Mouse (Mus musculus) heart, embryonic 10.5 days (tissue): ENCODE results near the gene Mpp5. TPM values are rescaled to one million over a fixed set of nuclear protein-coding genes. Genes with fewer than 3 reads are reported as not detected.

Source experiments
- DNase-seq: peaks from one replicate; pipeline ENCODE4 v3.0.0-alpha.2; 2017; ENCODE audit warnings: low spot score
- H3K27ac ChIP-seq: fragments of 300-500 bp; sonication (generic); 2 replicates; pipeline ENCODE4 v1.5.1; 2016; ENCODE audit warnings: mild to moderate bottlenecking
- H3K27me3 ChIP-seq: fragments of 300-500 bp; sonication (generic); 2 replicates; pipeline ENCODE4 v1.6.1; 2016; ENCODE audit warnings: mild to moderate bottlenecking; ENCODE audit not compliant: poor library complexity, insufficient read depth, severe bottlenecking
- H3K36me3 ChIP-seq: fragments of 300-500 bp; sonication (generic); 2 replicates; pipeline ENCODE4 v1.6.1; 2016; ENCODE audit warnings: mild to moderate bottlenecking, moderate library complexity
- H3K4me1 ChIP-seq: fragments of 300-500 bp; sonication (generic); 2 replicates; pipeline ENCODE4 v1.6.1; 2016; ENCODE audit warnings: mild to moderate bottlenecking
- H3K4me3 ChIP-seq: fragments of 300-500 bp; sonication (generic); 2 replicates; pipeline ENCODE4 v1.5.1; 2016; ENCODE audit warnings: mild to moderate bottlenecking, moderate library complexity
- H3K9me3 ChIP-seq: fragments of 300-500 bp; sonication (generic); 2 replicates; pipeline ENCODE4 v1.6.1; 2016; ENCODE audit warnings: mild to moderate bottlenecking, moderate library complexity
- WGBS: fragments of 180-500 bp; shearing (Covaris S2); methylation state at CpG from one replicate; pipeline ENCODE4 v1.1.7; 2016; 5-methylcytosine and 5-hydroxymethylcytosine counted together
- polyA plus RNA-seq: library from polyadenylated mRNA; unstranded; fragments of >200 nt; fragmentation: Nextera tagmentation; extraction: Ambion mirVana; gene quantifications from 2 replicates; pipeline ENCODE4 v1.2.1, GENCODE M21; 2016

Mpp5 gene
- polyA plus RNA-seq, 1 experiment from 2014 or later = 26.8 TPM

DNA sequence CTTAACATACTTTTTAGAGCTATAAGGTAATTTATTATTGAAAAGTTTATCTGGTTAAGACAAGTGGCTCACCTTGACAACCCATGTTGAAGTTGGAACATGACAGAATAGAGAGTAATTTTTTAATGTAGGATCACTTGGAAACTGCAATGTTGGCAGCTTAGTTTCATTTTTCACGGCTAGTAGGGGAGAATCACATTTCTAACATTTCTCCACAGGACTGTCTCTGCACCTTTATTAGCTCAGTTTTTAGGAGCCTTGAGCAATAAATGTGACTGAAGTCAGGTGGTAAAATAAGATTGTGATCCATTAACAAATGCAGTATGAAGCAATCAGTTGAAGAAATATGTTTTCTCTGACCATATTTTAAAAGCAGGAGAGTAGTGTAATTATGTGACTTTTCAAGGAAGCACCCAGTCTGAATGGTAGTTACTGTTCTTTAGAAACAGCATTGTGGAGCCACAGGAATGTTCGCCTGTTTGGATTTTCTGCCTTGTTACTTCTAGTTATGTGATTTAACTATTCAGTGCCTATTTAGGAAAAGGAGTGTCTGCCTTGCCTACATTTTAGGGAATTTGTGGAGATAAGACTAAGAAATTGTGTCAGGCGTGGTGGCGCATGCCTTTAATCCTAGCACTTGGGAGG lies 29.8 kb downstream of the Mpp5 start:
- 75% methylated on average over 4 of the region's 4 CpGs for WGBS
- Histone ChIP-seq H3K4me1 (peaks cover 4% of the 10 kb centered on the region; the same call in 1 of the 2 replicates), H3K4me3 (no peak overlapping the region), H3K27me3 (no peaks in the 10 kb centered on the region), H3K36me3 (0 out of 2 replicates have a peak, but pooled peaks cover 3% of the 10 kb centered on the region), H3K9me3 (no peaks in the 10 kb centered on the region), H3K27ac (no peak overlapping the region)
- DNase-seq = no peak

DNA sequence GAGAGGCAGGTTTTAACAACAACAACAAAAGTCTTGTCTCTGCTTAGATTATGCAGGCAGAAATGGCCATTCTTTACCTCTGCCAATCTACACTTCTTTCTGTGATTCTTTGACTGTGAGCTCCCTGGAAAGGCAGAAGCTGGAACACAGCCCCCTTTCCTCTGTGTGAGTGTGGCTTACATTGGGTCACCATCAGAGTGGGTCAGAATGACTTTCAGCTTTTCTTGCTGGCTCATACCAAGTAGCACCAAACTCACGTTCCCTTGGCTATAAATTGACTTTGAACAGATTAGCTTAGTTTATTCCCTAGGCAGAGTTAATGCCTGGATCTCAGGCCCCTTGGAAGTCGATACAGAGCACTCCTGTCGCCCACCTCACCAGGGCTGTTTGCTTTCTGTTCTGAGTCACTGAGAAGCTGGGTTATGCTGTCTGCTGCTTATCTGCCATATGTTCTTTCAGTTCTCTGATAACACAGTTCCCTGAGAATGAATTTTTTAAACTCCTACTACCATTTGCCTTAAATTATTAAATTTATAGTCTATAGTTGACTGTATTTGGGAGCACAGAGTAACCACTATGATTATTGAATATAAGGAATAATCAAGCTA lies 39.7 kb downstream of the Mpp5 start:
- 16% methylated on average over 3 of the region's 3 CpGs for WGBS
- H3K36me3 ChIP-seq = no peaks in the 10 kb centered on the region
- H3K9me3 ChIP-seq = no peaks in the 10 kb centered on the region
- DNase-seq = no peak
- no peak overlapping the region for H3K4me3 ChIP-seq
- no peaks in the 10 kb centered on the region for H3K27me3 ChIP-seq
- peaks cover 14% of the 10 kb centered on the region for H3K4me1 ChIP-seq
- peak overlapping the region; percentile 39 for H3K27ac ChIP-seq

- Histone ChIP-seq H3K36me3 (no peaks in the 10 kb centered on the region), H3K4me3 (no peak overlapping the region), H3K27ac (no peak overlapping the region), H3K4me1 (peaks cover 14% of the 10 kb centered on the region), H3K9me3 (no peaks in the 10 kb centered on the region), H3K27me3 (no peaks in the 10 kb centered on the region)
- DNase-seq = no peak
- WGBS = 63% methylated on average over 2 of the region's 2 CpGs
Measured at GRCm38 (mm10) chr12:78790791-78791190, 42.1 kb downstream of the Mpp5 start.

DNA sequence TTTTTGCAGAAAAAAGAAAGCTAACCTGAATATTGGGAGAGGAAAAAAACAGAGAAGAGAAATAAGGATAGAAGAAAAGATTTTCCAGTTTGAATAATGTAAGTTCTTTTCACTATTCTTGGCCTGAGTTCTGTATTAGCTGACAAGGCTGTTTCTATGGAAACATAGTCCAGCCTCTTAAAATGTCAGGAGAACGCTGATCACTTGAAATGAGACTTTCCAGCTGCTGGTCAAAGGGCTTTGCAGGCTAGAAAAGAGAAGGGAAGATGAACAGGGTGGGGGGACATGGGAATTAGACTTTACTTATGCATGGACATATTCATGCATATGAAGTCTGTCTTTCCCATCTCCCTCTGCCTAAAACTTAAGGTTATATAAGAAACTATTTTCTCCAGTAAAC lies 45.5 kb downstream of the Mpp5 start:
- Histone ChIP-seq H3K27me3 (no peaks in the 10 kb centered on the region), H3K9me3 (no peaks in the 10 kb centered on the region), H3K4me1 (peaks cover 3% of the 10 kb centered on the region), H3K4me3 (no peak overlapping the region), H3K36me3 (peaks cover 21% of the 10 kb centered on the region), H3K27ac (no peak overlapping the region)
- DNase-seq = no peak
- WGBS = 33% methylated on average over 1 of the region's 1 CpGs

DNA sequence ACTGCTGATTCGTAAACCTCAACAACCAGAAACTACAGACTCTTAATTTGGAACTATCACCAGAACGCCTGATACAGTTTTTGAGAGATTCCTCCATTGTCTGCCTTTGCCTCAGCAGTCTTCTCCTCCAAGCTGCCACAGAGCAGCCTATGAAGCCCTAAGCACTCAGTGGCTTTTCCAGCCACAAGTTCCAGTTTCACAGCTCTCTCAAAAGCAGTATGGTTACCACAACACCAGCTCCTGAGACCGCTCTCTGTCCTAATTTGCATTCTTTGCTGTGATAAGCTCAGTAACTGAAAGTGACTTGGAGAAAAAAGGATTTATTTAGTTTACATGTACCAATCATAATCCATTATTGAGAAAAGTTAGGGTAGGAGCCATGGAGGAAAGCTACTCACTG lies 51.3 kb downstream of the Mpp5 start:
- H3K9me3 ChIP-seq = no peaks in the 10 kb centered on the region
- H3K27me3 ChIP-seq = no peaks in the 10 kb centered on the region
- H3K36me3 ChIP-seq = peaks cover 21% of the 10 kb centered on the region
- 82% methylated on average over 3 of the region's 3 CpGs for WGBS
- H3K4me3 ChIP-seq = no peak overlapping the region
- DNase-seq = no peak
- no peak overlapping the region for H3K27ac ChIP-seq
- no peaks in the 10 kb centered on the region for H3K4me1 ChIP-seq

- no peak for DNase-seq
- H3K4me1 ChIP-seq = no peaks in the 10 kb centered on the region
- H3K27me3 ChIP-seq = no peaks in the 10 kb centered on the region
- H3K9me3 ChIP-seq = no peaks in the 10 kb centered on the region
- no peak overlapping the region for H3K4me3 ChIP-seq
- no peak overlapping the region for H3K27ac ChIP-seq
- peaks cover 21% of the 10 kb centered on the region for H3K36me3 ChIP-seq
Measured at GRCm38 (mm10) chr12:78801836-78802235, 53.1 kb downstream of the Mpp5 start.

- Histone ChIP-seq H3K27me3 (no peaks in the 10 kb centered on the region), H3K4me1 (no peaks in the 10 kb centered on the region), H3K36me3 (peaks cover 12% of the 10 kb centered on the region; the same call in 1 of the 2 replicates), H3K4me3 (no peak overlapping the region), H3K27ac (no peak overlapping the region), H3K9me3 (no peaks in the 10 kb centered on the region)
- no peak for DNase-seq
Measured at GRCm38 (mm10) chr12:78814437-78814836, 65.7 kb downstream of the Mpp5 start.

- DNase-seq = no peak
Measured at GRCm38 (mm10) chr12:78834496-78834895, 85.8 kb downstream of the Mpp5 start.

GRCm38 (mm10) chr12:78839906-78840305 lies 91.2 kb downstream of the Mpp5 start:
- H3K27ac ChIP-seq = no peak overlapping the region
- 82% methylated on average over 4 of the region's 4 CpGs for WGBS
- DNase-seq = no peak
- H3K27me3 ChIP-seq = no peaks in the 10 kb centered on the region
- no peaks in the 10 kb centered on the region for H3K4me1 ChIP-seq
- H3K9me3 ChIP-seq = no peaks in the 10 kb centered on the region
- H3K4me3 ChIP-seq = no peak overlapping the region
- peaks cover 76% of the 10 kb centered on the region for H3K36me3 ChIP-seq

More at GRCm38 (mm10) chr12:78834496-78834895, 85.8 kb downstream of the Mpp5 start:
- Histone ChIP-seq H3K27ac (no peak overlapping the region), H3K36me3 (peaks cover 57% of the 10 kb centered on the region), H3K4me1 (no peaks in the 10 kb centered on the region), H3K4me3 (no peak overlapping the region), H3K27me3 (no peaks in the 10 kb centered on the region), H3K9me3 (no peaks in the 10 kb centered on the region)
- 93% methylated on average over 2 of the region's 2 CpGs for WGBS

GRCm38 (mm10) chr12:78842429-78842828 lies 93.7 kb downstream of the Mpp5 start:
- Histone ChIP-seq H3K27me3 (no peaks in the 10 kb centered on the region), H3K36me3 (peaks cover 69% of the 10 kb centered on the region), H3K27ac (no peak overlapping the region), H3K9me3 (no peaks in the 10 kb centered on the region), H3K4me3 (no peak overlapping the region), H3K4me1 (no peaks in the 10 kb centered on the region)
- DNase-seq = no peak
- 96% methylated on average over 1 of the region's 1 CpGs for WGBS

- Histone ChIP-seq H3K27me3 (no peaks in the 10 kb centered on the region), H3K9me3 (no peaks in the 10 kb centered on the region), H3K27ac (no peak overlapping the region), H3K4me1 (no peaks in the 10 kb centered on the region), H3K36me3 (peaks cover 57% of the 10 kb centered on the region), H3K4me3 (no peak overlapping the region)
- DNase-seq = no peak
- WGBS = 87% methylated on average over 4 of the region's 4 CpGs
Measured at GRCm38 (mm10) chr12:78848246-78848645, 99.5 kb downstream of the Mpp5 start.

- under 1% methylated on average over 30 of the region's 30 CpGs for WGBS
- Histone ChIP-seq H3K27me3 (no peaks in the 10 kb centered on the region), H3K36me3 (peaks cover 21% of the 10 kb centered on the region), H3K4me1 (peaks cover 15% of the 10 kb centered on the region), H3K27ac (peak overlapping the region; percentile 92), H3K4me3 (peak overlapping the region; percentile 90), H3K9me3 (no peaks in the 10 kb centered on the region)
- DNase-seq = peak; percentile 81
Measured at GRCm38 (mm10) chr12:78860921-78861495, 112.3 kb downstream of the Mpp5 start.

DNA sequence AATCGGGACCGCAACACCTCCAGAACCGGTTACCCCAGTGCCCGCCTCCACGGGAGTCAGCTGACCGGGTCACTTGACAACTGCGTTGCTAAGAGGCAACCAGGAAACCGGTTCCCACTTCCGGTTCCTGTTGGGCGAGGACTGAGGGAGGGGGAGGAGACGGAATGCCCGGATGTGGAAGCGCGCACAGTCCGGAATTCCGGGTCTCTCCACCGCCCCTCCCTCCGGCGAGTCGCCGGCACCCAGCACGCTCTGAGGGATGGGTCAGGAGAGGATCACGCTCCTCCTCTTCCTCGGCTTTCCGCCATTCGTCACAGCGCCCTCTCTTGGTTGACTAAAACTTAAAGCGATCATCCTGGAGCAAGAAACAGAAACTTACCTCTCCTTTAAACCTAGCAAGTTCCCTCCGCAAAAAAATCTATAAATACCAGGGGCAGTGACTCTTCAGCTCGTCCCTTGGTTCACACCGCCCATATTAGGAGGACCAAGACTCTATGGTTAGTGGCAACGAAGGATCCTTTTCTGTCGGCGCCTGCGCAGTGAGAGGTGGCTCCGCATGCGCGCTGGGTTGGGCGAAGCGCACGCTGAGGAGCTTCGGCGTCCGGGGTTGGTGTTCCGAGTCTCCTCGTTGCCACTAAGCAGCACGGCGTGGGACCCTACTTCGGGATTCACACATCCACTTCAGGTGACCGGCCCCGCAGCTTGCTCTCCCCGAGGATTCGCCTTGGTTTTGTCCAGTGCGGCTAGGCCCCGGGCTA lies 113.0 kb downstream of the Mpp5 start, which contains the start of the genes Atp6v1d and Eif2s1:
Gene Atp6v1d, minus strand, starts transcription at position 143 of the 758 bp plus-strand sequence.
Gene Eif2s1, plus strand, starts transcription at position 324 of the 758 bp plus-strand sequence.
- under 1% methylated on average over 55 of the region's 55 CpGs for whole genome bisulfite sequencing
- Histone ChIP-seq H3K4me1 (peaks cover 15% of the 10 kb centered on the region), H3K4me3 (peak within 1 kb of the TSS; percentile 90), H3K36me3 (peaks cover 15% of the 10 kb centered on the region), H3K27me3 (no peaks in the 10 kb centered on the region), H3K9me3 (no peaks in the 10 kb centered on the region), H3K27ac (peak within 1 kb of the TSS; percentile 92)
- peak; percentile 99 for DNase-seq
